Mouse (Mus musculus): Measurements from ENCODE around the gene Vmn2r1. TPM values are rescaled to one million over a fixed set of nuclear protein-coding genes. Genes with fewer than 3 reads are reported as not detected.

The Vmn2r1 gene
- total RNA-seq (2023) = not detected

DNA sequence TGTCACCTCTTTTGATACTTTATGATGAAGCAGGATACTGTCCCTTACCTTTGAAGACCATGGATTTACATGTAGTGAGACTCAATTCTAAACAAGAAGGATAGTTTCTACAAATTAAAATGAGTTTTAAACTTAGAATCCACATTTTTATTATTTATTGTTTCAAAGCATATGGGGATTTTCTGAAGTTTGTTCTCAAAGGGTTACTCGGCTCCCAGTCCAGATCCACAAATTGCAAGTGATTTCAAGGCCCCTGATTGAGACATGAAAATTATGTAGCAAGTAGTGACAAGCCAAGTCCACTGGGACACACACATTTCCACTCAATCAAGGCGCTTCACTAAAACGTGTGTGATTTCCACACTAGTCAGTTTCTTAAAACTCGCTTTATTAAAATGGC, at the start of gene Vmn2r1:
Gene Vmn2r1, plus strand, starts transcription at position 301 of the 400 bp plus-strand sequence.

DNA sequence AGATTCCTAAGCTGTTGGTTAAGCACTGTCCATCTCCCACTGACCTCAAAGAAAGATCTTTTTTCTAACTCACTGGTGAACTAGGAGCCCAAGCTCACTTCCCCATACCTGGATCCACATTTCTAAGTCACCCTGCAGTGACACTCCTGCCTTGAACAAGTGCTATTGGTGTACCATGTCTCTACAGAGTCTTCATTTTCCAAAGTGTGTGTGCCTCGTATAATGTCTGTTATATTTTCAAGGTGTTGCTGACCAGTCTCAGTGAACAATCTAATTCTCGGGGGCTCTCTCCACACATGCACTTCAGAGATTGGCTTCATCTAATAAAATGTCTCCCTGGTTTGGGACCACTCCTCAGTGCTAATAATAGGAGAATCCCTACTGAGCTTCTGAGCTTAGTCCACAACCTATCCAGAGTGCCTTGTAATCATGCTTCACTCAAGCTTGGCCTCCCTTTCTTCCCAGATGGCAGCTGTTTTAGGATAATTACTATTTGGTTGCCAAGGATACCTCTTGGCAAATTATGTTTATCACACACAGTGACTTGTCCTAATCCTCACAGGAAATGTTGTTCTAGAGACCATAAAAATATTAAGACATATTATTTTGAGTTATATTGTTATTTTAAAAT, 60.6 kb downstream of the Vmn2r1 start, which contains the start of gene Vmn2r2:
Gene Vmn2r2, minus strand, starts transcription at position 51 of the 631 bp plus-strand sequence.

Other genes starting within 250 kb of the Vmn2r1 start
- under 1 TPM; 0.11 to 0.64 TPM for gene Plch1, start 182.1 kb upstream of the Vmn2r1 start, total RNA-seq (2023)
- 1 to 10 TPM in 1 of 2 experiments, under 1 TPM in 1; 0.82 to 2.1 TPM for gene E130311K13Rik, start 152.1 kb upstream of the Vmn2r1 start, total RNA-seq (2023)
- 10 to 100 TPM; 11.0 to 11.1 TPM for gene Slc33a1, start 116.8 kb upstream of the Vmn2r1 start, total RNA-seq (2023)
- 10 to 100 TPM in 1 of 2 experiments, 1 to 10 TPM in 1; 9.0 to 10.0 TPM for gene Gmps, start 105.4 kb upstream of the Vmn2r1 start, total RNA-seq (2023)
- gene Vmn2r2, start 60.4 kb downstream of the Vmn2r1 start, total RNA-seq (2023) = not detected
- not detected for gene Vmn2r3, start 208.2 kb downstream of the Vmn2r1 start, total RNA-seq (2023)

Data from neutrophil, adult 59 days (primary cell).